Mouse (Mus musculus): ENCODE measurements at regions not wholly inside any gene's neighbourhood (a gene's known extent, or its start where the extent isn't known, plus 50 kb on each side); places are given as distances from the start of the nearest gene placed in this dataset.

GRCm38 (mm10) chr6:103312149-103312548 is 198.2 kb upstream of the Chl1 start:
- no peak for DNase-seq (ENCODE audit: low spot score in 2 of 2)

GRCm38 (mm10) chr6:103312935-103313334 is 197.5 kb upstream of the Chl1 start:
- DNase-seq (ENCODE audit: low spot score in 2 of 2) = no peak

GRCm38 (mm10) chr6:103318081-103318480 is 192.3 kb upstream of the Chl1 start:
- no peak for DNase-seq (ENCODE audit: low spot score in 2 of 2)

- no peak for DNase-seq (ENCODE audit: low spot score in 2 of 2)
Measured at GRCm38 (mm10) chr6:103318677-103319359, 191.6 kb upstream of the Chl1 start.

GRCm38 (mm10) chr6:103319964-103320363 is 190.4 kb upstream of the Chl1 start:
- DNase-seq (ENCODE audit: low spot score in 2 of 2) = no peak

- DNase-seq (ENCODE audit: low spot score in 2 of 2) = no peak
Measured at GRCm38 (mm10) chr6:103320550-103320949, 189.8 kb upstream of the Chl1 start.

GRCm38 (mm10) chr6:103321058-103321457 is 189.3 kb upstream of the Chl1 start:
- DNase-seq (ENCODE audit: low spot score in 2 of 2) = no peak

GRCm38 (mm10) chr6:103322442-103322841 is 187.9 kb upstream of the Chl1 start:
- DNase-seq (ENCODE audit: low spot score in 2 of 2) = no peak

- no peak for DNase-seq (ENCODE audit: low spot score in 2 of 2)
Measured at GRCm38 (mm10) chr6:103335683-103336082, 174.7 kb upstream of the Chl1 start.

GRCm38 (mm10) chr6:103339961-103340732 is 170.2 kb upstream of the Chl1 start:
- DNase-seq (ENCODE audit: low spot score in 2 of 2) = no peak

- no peak for DNase-seq (ENCODE audit: low spot score in 2 of 2)
Measured at GRCm38 (mm10) chr6:103343515-103343914, 166.9 kb upstream of the Chl1 start.

- DNase-seq (ENCODE audit: low spot score in 2 of 2) = no peak
Measured at GRCm38 (mm10) chr6:103344413-103344812, 166.0 kb upstream of the Chl1 start.

- no peak for DNase-seq (ENCODE audit: low spot score in 2 of 2)
Measured at GRCm38 (mm10) chr6:103345195-103345594, 165.2 kb upstream of the Chl1 start.

GRCm38 (mm10) chr6:103352405-103353124 is 157.8 kb upstream of the Chl1 start:
- no peak for DNase-seq (ENCODE audit: low spot score in 2 of 2)

- no peak for DNase-seq (ENCODE audit: low spot score in 2 of 2)
Measured at GRCm38 (mm10) chr6:103353346-103353745, 157.0 kb upstream of the Chl1 start.

- DNase-seq (ENCODE audit: low spot score in 2 of 2) = no peak
Measured at GRCm38 (mm10) chr6:103366782-103367491, 143.4 kb upstream of the Chl1 start.

GRCm38 (mm10) chr6:103374956-103375355 is 135.4 kb upstream of the Chl1 start:
- no peak for DNase-seq (ENCODE audit: low spot score in 2 of 2)

- no peak for DNase-seq (ENCODE audit: low spot score in 2 of 2)
Measured at GRCm38 (mm10) chr6:103377277-103377676, 133.1 kb upstream of the Chl1 start.

- DNase-seq (ENCODE audit: low spot score in 2 of 2) = no peak
Measured at GRCm38 (mm10) chr6:103378047-103378446, 132.3 kb upstream of the Chl1 start.

- no peak for DNase-seq (ENCODE audit: low spot score in 2 of 2)
Measured at GRCm38 (mm10) chr6:103381030-103381429, 129.4 kb upstream of the Chl1 start.

GRCm38 (mm10) chr6:103381930-103382329 is 128.5 kb upstream of the Chl1 start:
- no peak for DNase-seq (ENCODE audit: low spot score in 2 of 2)

- no peak for DNase-seq (ENCODE audit: low spot score in 2 of 2)
Measured at GRCm38 (mm10) chr6:103386591-103386990, 123.8 kb upstream of the Chl1 start.

All from frontal cortex, postnatal 25 days (tissue).